Mouse (Mus musculus): ENCODE results near the gene Hunk. TPM values are rescaled to one million over a fixed set of nuclear protein-coding genes. Genes with fewer than 3 reads are reported as not detected.

Gene Hunk
- polyA plus RNA-seq, 1 experiment from 2014 or later, result 10.6 TPM

Other genes with a start within 250 kb of the Hunk start
- gene Tiam1, start 242.2 kb upstream of the Hunk start, polyA plus RNA-seq (2014; fragmentation: Nextera tagmentation; extraction: Ambion mirVana), result 22.4 and 31.9 TPM in 2 replicates
- gene Sod1, start 165.3 kb upstream of the Hunk start, polyA plus RNA-seq (2014; fragmentation: Nextera tagmentation; extraction: Ambion mirVana), result 879 and 1,044 TPM in 2 replicates
- gene Scaf4, start 101.5 kb upstream of the Hunk start, polyA plus RNA-seq (2014; fragmentation: Nextera tagmentation; extraction: Ambion mirVana), result 13.1 and 18.0 TPM in 2 replicates

Measured in forebrain, embryonic 14.5 days (tissue).